Mouse (Mus musculus): ENCODE data around the gene Tshz2. TPM values are rescaled to one million over a fixed set of nuclear protein-coding genes. Genes with fewer than 3 reads are reported as not detected.

The Tshz2 gene
- total RNA-seq, 2 experiments from 2014 or later, result 37.8 to 50.7 TPM

DNA sequence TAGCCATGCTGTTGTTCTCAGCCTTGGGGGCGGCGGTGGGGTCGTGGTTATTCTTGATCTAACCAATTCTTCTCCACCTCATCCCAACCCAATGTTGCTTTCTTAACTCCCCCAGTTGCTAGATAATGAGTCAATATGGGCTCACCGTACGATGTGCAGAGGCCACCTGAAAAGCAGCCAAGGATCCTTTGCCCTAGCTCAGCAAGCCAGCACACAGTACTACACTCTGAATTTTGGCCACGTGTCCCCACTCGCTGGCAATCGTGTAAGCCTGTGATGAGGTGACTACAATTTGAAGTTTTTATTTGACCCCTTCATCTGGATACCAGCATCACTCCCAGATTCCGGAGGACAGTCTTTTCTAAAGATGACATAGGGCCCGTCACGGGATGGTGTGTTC lies 293.2 kb downstream of the Tshz2 start:
- DNase-seq (ENCODE audit: low spot score in 2 of 2), result no peak

DNA sequence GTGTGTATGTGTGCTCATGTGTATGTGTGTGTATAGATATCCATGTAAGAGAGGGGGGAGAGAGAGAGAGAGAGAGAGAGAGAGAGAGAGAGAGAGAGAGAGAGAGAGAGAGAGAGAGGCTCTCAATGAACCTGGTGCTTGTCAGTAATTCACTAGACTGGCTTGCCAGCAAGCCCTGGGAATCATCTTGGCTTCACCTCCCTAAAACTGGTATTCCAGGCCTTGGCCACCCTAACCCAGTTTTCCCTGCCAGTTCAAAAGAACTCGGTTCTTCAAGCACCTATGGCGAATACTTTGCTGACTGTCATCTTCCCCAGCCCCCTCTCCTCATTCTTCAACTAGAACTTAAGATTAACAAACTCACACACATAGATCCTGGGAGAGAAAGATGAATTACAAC lies 294.6 kb downstream of the Tshz2 start:
- DNase-seq (ENCODE audit: low spot score in 2 of 2), result no peak

DNA sequence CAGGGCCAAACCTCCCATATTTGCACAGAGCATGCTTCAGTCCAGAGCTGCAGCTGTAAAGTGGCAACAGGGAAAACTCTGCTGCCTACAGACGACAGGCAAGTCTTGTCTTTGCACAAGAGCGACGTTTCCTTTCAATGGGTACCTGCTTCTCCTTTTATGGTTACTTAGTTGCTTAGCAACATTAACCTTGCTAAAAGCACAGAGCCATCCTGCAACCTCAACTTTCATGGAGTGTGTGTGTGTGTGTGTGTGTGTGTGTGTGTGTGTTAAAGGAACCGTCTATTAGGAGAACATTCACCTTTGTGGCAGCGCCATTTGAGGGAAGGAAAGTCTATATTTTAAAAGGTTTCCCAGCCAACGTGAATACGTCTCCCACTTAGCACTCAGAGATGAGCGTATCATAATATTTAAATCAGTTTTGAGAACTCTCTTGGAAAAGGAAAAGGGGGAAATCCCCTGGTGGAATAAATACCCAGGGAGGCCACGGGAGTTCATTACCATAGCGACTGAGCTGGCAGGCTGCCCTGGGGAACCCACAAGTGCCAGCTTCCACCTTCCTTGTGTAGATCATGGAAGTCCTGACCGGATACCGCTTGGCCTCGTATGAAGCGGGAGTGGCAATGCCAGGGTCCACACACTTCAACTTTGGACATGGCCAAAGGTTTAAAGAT lies 295.8 kb downstream of the Tshz2 start:
- no peak for DNase-seq (ENCODE audit: low spot score in 2 of 2)

DNA sequence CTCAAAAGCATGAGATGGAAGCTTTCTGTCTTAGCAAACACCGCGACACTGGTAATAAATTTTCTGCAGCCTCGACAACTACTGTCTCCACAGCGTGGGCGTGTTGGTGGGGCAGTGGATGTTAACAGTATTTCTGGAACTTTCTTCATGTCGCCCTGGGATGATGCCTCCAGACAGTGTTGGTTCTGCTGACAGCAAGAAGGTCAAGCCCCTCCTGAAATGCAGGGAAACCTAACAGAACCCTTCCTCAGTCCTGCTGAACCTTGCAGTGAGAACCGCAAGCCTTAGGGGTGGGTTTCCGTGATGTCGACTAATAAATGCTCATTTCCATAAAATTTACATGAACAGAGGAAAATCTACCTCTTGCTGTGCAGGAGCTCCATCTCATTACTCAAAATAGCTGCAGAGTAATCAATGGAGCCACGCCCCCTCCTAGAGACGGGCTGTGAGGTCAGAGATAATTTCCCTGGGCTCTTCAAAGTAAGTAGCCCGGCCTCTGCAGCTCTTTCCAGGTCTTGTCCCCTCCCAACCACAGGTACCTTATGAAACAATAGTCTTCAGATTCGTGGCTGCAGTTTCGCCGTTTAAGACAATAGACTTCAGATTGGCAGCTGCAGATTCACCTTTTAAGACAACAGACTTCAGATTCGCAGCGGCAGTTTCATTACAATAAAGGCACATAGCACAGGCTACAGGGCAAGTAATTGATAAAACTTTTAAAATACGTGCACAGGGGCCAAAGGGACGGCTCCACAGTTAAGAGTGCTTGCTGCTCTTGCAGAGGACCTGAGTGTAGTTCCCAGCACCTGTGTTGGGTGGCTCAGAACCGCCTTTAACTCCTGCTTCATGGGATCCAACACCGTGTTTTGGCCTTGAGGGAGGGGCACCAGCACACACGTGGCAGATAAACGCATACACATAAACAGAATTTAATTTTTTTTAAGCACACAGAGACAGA lies 297.0 kb downstream of the Tshz2 start:
- peak; percentile 27 to 40 for DNase-seq (ENCODE audit: low spot score in 2 of 2)

DNA sequence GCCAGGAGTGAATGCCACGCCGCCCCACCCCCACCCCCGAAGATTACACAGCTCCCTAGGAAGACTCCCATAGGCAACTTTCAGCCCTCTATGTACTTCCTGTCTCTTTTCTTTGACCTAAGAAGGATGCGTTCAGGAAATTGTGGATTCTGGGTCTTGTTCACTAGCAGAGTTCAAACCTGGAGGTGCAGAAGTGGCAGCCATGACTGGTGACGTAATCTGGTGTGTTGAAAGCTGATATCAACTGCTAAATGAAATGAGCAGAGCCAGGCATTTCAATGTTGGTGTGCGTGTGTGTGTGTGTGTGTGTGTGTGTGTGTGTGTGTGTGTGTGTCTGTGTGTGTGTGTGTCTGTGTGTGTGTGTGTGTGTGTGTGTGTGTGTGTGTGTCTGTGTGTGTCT lies 302.8 kb downstream of the Tshz2 start:
- DNase-seq (ENCODE audit: low spot score in 2 of 2), result no peak

DNA sequence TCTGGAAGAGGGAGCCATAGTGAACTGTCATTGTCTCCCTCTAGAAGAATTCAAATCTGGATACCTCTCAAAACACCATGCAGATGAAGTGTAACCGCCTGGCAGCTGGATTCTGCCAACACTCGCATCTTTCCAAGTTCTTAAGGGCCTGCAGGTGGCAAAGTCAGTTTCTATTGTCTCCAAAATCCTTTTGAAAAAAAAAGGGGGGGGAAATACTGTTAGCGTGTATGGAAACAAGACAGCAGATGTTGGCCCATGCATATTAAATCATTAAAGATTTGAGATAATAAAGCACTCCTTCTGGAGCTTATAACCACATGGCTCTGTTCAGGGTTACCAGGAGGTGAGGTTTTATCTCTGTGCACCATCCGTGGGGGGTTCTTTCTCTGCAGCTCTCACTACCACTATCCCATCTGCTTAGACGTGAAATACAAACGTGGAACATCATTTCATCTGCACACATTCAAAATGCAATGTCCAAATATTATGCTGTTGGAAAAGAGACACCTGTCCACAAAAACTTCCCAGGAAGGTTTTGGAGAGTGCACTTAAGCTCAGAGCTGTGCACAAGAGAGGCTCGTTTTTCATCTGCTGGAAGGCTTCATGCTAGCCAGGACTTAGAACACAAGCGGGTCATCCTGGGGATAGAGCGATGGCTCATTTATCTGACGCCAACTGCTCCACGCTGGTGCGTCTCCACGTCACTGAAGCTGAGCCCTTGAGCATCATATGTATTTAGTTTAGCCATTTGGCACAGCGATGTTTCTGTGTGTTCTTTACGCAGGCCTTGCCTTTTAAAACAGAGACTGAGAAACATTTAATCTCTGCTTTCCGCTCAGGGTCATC lies 307.7 kb downstream of the Tshz2 start:
- DNase-seq (ENCODE audit: low spot score in 2 of 2), result no peak

- DNase-seq (ENCODE audit: low spot score in 2 of 2), result no peak
Observed at GRCm38 (mm10) chr2:169943727-169944126, 310.9 kb downstream of the Tshz2 start.

- no peak for DNase-seq (ENCODE audit: low spot score in 2 of 2)
Observed at GRCm38 (mm10) chr2:169948139-169948538, 315.3 kb downstream of the Tshz2 start.

DNA sequence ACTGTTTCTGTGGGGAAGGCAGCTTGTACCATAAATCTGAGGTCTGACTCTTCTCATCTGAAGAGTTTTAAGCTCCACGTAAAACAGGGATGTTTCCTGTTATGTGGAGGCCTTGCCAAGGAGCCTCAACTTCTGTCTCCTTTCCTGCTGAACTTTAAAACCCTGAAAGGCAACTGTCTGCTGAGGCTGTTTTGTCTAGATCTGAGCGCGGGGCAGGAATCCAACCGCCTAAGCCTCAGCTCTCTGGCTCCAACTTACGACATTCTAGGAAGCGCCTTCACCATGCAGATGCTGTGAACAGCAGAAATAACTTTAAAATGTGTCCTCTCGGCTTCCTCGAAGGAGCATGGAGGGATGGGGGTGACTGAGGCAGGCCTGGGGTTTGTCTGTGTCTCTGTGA lies 318.2 kb downstream of the Tshz2 start:
- no peak for DNase-seq (ENCODE audit: low spot score in 2 of 2)

DNA sequence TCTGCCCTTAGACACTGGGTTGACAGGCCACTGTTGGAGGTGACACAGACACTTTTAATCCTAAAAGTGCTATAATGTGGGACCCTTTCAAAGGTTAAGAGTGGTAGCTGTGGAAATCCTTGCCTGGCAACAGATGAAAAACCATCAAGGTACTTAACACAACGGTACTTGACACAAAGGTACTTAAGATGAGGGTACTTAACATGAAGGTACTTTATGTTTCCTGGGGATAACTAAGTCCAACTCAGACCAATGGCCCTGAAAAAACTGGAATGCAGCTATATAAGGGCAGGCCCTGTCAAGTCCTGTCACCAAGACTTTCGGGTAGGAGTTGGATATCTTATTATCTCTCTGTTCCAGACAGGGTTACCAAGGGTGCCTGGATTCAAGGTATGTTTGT lies 320.2 kb downstream of the Tshz2 start:
- no peak for DNase-seq (ENCODE audit: low spot score in 2 of 2)

GRCm38 (mm10) chr2:169958736-169959573 lies 326.1 kb downstream of the Tshz2 start:
- no peak for DNase-seq (ENCODE audit: low spot score in 2 of 2)

GRCm38 (mm10) chr2:169961463-169962230 lies 328.8 kb downstream of the Tshz2 start:
- no peak for DNase-seq (ENCODE audit: low spot score in 2 of 2)

DNA sequence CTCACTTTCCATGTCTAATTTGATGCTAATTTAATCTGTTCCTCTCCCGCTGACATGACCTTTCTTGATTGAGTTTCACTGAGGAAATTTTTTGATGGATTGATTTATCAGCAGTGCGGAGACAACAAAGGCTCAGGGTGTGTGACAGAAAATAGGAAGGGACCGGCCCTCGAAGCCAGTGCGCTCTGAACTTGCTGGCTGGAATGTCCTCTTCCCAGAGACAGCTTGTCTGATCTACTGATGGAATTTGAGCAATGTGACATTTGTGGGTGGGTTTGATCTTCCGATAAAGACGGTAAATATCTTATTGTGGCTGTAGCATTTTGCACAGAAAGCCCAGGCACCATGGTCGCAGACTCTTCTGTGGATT lies 329.4 kb downstream of the Tshz2 start:
- no peak for DNase-seq (ENCODE audit: low spot score in 2 of 2)

DNA sequence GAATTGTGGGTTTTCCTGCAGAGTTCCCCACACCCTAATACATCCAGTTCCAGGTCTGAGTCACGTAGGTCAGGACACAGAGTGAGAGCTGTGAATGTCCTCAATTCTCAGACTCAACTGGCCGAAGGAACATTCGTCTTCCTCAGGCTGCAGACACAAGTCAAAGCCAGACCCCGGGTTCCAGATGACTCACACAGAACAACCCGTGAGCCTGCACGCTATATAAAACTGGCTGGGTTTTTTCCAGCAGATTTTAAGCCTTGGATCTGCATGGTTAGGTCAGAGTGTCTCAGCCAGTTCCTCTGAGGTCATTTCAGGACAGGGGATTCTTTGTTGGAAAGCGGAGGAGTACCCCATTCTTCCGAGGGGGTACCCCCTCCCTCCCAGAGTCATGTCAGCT lies 330.0 kb downstream of the Tshz2 start:
- no peak for DNase-seq (ENCODE audit: low spot score in 2 of 2)

GRCm38 (mm10) chr2:169970481-169970880 lies 337.7 kb downstream of the Tshz2 start:
- no peak for DNase-seq (ENCODE audit: low spot score in 2 of 2)

- DNase-seq (ENCODE audit: low spot score in 2 of 2), result no peak
Observed at GRCm38 (mm10) chr2:169982925-169983324, 350.1 kb downstream of the Tshz2 start.

- DNase-seq (ENCODE audit: low spot score in 2 of 2), result no peak
Observed at GRCm38 (mm10) chr2:169987186-169987585, 354.4 kb downstream of the Tshz2 start.

GRCm38 (mm10) chr2:169989186-169989585 lies 356.4 kb downstream of the Tshz2 start:
- no peak for DNase-seq (ENCODE audit: low spot score in 2 of 2)

DNA sequence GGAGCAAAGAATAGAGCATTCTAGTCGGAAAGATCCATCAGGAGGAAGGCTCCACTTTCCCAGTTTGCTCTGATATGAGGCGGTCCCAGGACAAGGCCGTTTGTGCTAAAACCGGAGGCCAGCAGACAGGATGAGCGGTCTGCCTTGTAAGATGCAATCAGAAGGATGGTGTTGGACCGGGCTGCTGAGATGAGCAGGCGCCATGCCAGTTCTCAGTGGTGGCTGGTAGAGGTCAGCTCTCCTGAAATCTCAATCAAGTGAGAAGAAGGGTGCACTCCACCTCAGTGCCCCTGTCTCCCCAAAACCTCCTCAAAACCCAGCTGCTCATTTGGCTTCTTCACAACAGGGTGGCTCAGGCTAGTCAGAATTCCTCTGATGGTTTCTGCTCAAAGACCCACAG lies 358.2 kb downstream of the Tshz2 start:
- DNase-seq (ENCODE audit: low spot score in 2 of 2), result no peak

- DNase-seq (ENCODE audit: low spot score in 2 of 2), result no peak
Observed at GRCm38 (mm10) chr2:169995987-169996386, 363.2 kb downstream of the Tshz2 start.

Data from adrenal gland, adult 18-20 months (tissue).